Mouse (Mus musculus): ENCODE measurements around the gene Ino80d.

Ino80d gene

GRCm38 (mm10) chr1:62984566-62984965, 129.9 kb downstream of the Ino80d start:
- peak; percentile 35 for DNase-seq

GRCm38 (mm10) chr1:62976742-62977141, 137.7 kb downstream of the Ino80d start:
- no peak for DNase-seq

GRCm38 (mm10) chr1:62966885-62967284, 147.6 kb downstream of the Ino80d start:
- no peak for DNase-seq

DNA sequence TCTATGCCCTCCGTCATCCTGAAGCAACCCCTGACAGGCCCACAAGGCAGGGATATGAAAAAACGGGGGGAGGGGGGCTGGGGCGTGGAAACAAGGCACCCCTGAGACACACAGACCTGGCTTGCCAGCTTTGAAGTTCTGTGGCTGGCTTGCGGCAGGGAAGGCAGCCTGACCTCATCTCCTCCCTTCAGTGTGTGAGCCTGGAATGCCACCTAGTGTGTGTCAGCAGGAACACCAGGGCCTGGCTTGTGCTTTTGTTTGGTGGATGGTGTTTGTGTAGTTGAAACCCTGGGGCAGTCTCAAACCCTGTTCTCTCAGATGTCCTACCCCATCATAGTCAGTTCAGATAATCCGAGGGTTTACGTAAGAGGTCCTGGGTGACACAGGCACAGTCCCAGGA, 150.2 kb downstream of the Ino80d start:
- peak; percentile 33 for DNase-seq

GRCm38 (mm10) chr1:62956942-62957645, 157.4 kb downstream of the Ino80d start:
- DNase-seq, result no peak

- DNase-seq, result no peak
Observed at GRCm38 (mm10) chr1:62956526-62956925, 157.9 kb downstream of the Ino80d start.

DNA sequence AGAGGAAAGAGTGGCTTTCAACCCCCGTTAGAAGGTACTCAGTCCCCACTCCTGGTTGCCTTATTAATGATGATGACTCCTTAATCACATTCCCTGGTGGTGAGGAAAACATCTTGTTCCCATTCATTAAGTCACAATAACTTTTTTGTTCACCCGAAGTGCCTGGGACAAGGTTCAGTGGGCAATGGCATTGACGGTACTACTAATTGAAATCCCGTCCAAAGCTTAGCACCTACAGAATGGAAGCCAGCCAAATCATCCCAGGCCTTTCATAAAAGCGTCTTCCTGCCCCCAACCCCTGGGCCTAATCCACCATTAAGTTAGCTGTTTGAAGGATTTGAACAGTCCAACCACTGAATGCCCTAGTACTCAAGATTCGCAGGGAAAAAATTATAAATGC, 159.1 kb downstream of the Ino80d start:
- no peak for DNase-seq

DNA sequence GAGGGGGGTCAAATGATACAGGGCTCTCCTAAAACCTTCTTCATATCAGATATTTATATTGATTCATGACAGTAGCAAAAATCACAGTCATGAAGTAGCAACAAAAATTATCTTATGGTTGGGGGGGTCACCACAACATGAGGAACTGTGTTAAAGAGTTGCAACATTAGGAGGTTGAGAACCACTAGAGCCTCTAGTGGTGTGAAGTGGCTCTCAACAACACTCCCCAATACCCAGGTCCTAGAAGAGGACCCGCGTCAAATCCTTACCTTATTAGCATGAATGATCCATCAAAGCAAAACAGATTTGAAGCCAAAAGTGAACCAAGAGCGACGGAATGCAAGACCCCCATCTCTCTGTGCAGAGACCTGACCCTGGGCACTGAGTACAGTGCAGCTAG, 161.4 kb downstream of the Ino80d start:
- DNase-seq, result no peak

- no peak for DNase-seq
Observed at GRCm38 (mm10) chr1:62952319-62952718, 162.1 kb downstream of the Ino80d start.

GRCm38 (mm10) chr1:62951067-62951809, 163.2 kb downstream of the Ino80d start:
- DNase-seq, result peak; percentile 54

- DNase-seq, result no peak
Observed at GRCm38 (mm10) chr1:62950526-62950925, 163.9 kb downstream of the Ino80d start.

GRCm38 (mm10) chr1:62947807-62948206, 166.7 kb downstream of the Ino80d start:
- DNase-seq, result no peak

DNA sequence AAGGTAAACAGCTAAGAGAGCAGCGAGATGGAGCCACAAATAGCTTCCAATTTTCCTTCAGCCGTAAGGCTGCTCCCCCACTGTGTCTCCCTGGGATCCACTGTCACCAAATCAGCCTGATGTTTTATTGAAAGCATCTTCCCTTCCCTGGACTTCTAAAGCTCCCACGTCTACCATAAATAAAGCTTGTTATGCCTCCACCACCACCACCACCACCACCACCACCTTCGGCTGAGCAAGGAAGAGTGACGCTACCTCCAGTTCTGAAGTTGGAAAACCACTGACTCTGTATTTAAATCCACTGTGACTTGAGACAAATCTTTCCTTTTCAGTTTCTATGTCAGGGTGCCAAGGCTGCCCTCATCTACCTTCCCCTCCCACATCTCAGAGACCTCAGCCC, 167.5 kb downstream of the Ino80d start:
- no peak for DNase-seq

DNA sequence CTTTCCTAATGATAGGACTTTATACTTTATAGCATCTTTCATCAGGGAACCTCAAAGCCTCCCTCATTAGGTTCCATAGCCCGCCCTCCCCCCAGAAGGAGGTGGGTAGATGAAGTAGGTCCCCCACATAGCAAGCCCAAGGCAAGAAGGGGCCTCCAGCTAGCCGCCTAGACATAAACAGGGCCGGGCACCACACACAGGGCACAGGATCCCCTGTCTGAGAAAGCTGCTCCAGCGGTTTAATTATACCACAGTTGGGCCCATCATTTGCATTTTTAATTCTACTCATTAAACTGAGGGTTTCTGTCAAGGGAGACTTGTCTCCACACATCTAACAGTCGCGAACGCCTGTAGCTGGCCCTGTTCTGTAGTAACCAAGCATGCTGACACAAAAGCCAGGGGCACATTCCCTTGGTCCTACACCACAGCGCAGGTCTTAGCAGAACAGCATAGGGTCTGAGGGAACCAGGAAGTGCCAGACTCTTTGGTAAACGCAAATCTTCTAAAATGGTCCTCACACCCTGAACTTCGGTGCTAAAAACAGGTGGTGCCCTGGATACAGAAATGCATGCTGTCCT, 179.6 kb downstream of the Ino80d start:
- no peak for DNase-seq

GRCm38 (mm10) chr1:62934100-62934513, 180.4 kb downstream of the Ino80d start:
- DNase-seq, result no peak

- DNase-seq, result no peak
Observed at GRCm38 (mm10) chr1:62933288-62934099, 181.0 kb downstream of the Ino80d start.

DNA sequence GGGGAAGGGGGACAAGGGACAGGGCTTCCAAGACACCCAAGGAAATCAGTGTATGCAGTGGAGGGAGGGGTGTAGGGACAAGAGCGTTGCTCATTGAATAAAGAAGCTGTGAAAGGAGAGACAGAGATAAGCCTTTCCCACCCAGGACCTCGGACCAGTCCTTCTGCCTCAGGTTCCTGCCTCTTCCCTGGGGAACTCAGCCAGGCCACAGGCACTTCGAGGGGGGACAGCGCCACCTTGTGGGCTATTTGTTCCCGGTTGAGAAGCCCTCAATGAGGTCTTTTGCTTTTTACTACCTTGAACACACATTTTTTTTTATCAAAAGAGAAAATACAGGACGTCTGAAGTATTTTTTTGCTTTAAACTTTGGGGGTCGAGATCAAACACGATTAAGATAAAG, 185.0 kb downstream of the Ino80d start:
- peak; percentile 61 for DNase-seq

DNA sequence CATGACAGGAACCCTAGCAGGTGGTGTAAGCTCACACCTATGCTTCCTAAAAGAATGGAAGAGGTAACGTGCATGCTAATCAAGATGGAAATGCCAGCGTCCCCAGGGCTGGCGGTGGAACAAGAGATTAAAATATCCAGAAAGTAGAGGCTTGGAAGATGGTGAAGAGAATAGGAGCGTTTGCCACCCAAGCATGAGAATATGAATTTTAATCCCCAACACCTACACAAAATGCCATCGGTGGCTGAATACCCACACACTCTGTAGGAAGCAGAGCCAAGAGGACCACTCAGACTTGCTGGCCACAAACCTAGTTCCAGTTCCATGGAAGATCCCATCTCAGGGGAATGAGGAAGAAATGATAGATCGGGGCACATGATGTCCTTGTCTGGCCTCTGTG, 195.2 kb downstream of the Ino80d start:
- DNase-seq, result no peak

GRCm38 (mm10) chr1:62916609-62917008, 197.9 kb downstream of the Ino80d start:
- DNase-seq, result no peak

GRCm38 (mm10) chr1:62914495-62914894, 200.0 kb downstream of the Ino80d start:
- no peak for DNase-seq

DNA sequence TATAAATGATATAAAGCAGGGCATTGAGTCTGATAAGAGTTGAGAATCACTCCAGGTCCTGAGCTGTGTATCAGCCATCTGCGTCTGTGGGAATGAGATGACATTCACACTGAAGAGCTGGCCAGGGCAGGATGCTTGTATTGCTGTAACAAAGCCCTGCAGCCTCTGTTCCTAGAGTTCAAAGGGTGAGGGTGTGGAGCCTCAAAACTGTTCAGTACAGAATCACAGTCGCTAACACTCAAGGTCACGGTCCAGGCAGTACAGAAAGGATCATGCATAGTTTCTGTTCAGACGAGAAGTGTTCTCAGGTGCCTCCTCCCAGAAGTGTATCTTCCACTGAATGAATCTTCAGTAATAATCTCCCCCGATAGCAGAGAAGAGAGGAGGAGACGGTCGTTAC, 203.0 kb downstream of the Ino80d start:
- DNase-seq, result no peak

DNA sequence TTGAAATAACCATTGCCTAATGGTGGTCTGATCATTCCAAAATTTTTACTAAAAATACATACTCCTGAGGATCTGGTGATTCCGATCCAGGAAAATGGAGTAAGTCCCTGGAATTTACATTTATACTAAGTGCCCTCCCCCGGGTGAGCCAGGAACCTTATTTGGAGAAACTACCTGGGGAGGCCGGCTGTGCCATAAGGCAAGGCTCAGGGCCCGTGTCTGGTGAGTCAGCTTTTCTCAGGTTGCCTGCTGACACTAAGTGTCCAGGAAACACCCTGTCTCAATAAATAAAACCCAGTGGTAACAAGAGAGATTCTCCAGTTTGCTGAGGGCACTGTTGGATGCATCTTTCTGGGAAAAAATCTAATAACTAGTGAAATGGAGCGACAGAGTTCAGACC, 205.3 kb downstream of the Ino80d start:
- DNase-seq, result no peak

- DNase-seq, result peak; percentile 15
Observed at GRCm38 (mm10) chr1:62908508-62908907, 206.0 kb downstream of the Ino80d start.

All from cerebellum, adult 11 months (tissue).